Mouse (Mus musculus) kidney, postnatal 0 days (tissue): ENCODE data around the gene Sarnp. TPM values are rescaled to one million over a fixed set of nuclear protein-coding genes. Genes with fewer than 3 reads are reported as not detected.

Experiments used
- ATAC-seq: fragments of 200-750 bp; cut with Nextera tagmentation; replicated peaks from 2 replicates; pipeline ENCODE4 v1.8.0; 2017; ENCODE audit warnings: low read depth, moderate number of reproducible peaks, moderate TSS enrichment, moderate library complexity; ENCODE audit not compliant: low FRiP score
- DNase-seq: peaks from one replicate; pipeline ENCODE4 v3.0.0-alpha.2; 2016; ENCODE audit warnings: low spot score
- H3K27ac ChIP-seq: fragments of 300-500 bp; sonication (generic); 2 replicates; pipeline ENCODE4 v1.5.1; 2014; ENCODE audit warnings: mild to moderate bottlenecking
- H3K27me3 ChIP-seq: fragments of 300-500 bp; sonication (generic); 2 replicates; pipeline ENCODE4 v1.6.1; 2014; ENCODE audit warnings: low read length, mixed read lengths; ENCODE audit not compliant: insufficient read depth
- H3K36me3 ChIP-seq: fragments of 300-500 bp; sonication (generic); 2 replicates; pipeline ENCODE4 v1.6.1; 2014; ENCODE audit warnings: low read length, mixed read lengths; ENCODE audit not compliant: insufficient read depth
- H3K4me1 ChIP-seq: fragments of 300-500 bp; sonication (generic); replicated peaks from 2 replicates; pipeline ENCODE4 v1.6.1; 2014; ENCODE audit warnings: antibody characterized with exemption, low read length, mixed read lengths; ENCODE audit not compliant: insufficient read depth
- H3K4me2 ChIP-seq: fragments of 300-500 bp; sonication (generic); 2 replicates; pipeline ENCODE4 v1.6.1; 2014; ENCODE audit warnings: mild to moderate bottlenecking, low read length, moderate library complexity, mixed read lengths
- H3K4me3 ChIP-seq: fragments of 300-500 bp; sonication (generic); replicated peaks from 2 replicates; pipeline ENCODE4 v1.5.1; 2014; ENCODE audit warnings: low read depth, low read length
- H3K9ac ChIP-seq: fragments of 300-500 bp; sonication (generic); 2 replicates; pipeline ENCODE4 v1.6.1; 2014; ENCODE audit warnings: low read depth, low read length
- H3K9me3 ChIP-seq: fragments of 300-500 bp; sonication (generic); replicated peaks from 2 replicates; pipeline ENCODE4 v1.6.1; 2016; ENCODE audit warnings: low read length, inconsistent platforms, mixed read lengths
- CTCF ChIP-seq: IDR thresholded peaks from 2 replicates; pipeline ENCODE4 v1.5.1; 2016; ENCODE audit warnings: antibody characterized with exemption, low read depth, mild to moderate bottlenecking, moderate library complexity
- WGBS: fragments of 180-500 bp; shearing (Covaris S2); extraction: QIAGEN DNeasy Blood & Tissue Kit; methylation state at CpG from one replicate; pipeline ENCODE4 v1.1.7; 2014; 5-methylcytosine and 5-hydroxymethylcytosine counted together
- polyA plus RNA-seq: library from polyadenylated mRNA; unstranded; fragments of >200 nt; fragmentation: Nextera tagmentation; extraction: Ambion mirVana; gene quantifications from 2 replicates; pipeline ENCODE4 v1.2.1, GENCODE M21; 2015

Sarnp gene
- polyA plus RNA-seq, 1 experiment from 2014 or later = 164 TPM

DNA sequence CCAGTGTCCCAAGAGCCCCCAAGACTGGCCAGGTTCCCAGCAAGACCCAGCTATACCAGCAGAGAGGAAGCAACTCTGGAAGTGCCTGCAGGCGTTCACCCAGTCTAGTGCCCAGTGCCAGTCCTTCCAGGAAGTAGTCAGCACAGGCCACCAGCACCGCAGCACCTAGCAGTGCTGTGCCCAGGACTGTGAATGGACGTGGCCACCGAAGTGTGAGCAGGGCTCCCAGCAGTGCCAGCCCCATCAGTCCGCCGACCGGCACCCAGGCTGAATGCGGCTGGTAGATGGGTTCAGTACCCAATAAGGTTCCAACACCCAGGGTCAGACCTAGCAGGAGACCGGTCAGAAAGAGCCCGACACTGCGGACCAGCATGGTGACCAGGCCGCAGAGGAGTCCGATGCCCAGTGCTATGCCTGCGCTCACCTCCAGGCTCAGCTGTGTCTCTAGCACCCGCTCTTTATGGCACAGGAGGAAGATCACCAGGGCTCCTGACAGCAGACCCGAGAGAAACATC, 15.1 kb upstream of the Sarnp start:
- no peaks in the 10 kb centered on the region for H3K27me3 ChIP-seq
- 86% methylated on average over 16 of the region's 16 CpGs for WGBS
- no peak for ATAC-seq
- H3K36me3 ChIP-seq = peaks cover 13% of the 10 kb centered on the region; the same call in 1 of the 2 replicates
- no peak overlapping the region for H3K4me3 ChIP-seq
- DNase-seq = no peak
- peaks cover 21% of the 10 kb centered on the region for H3K4me1 ChIP-seq
- H3K4me2 ChIP-seq = no peak overlapping the region
- TF ChIP-seq CTCF = no peak
- no peak overlapping the region for H3K27ac ChIP-seq
- H3K9ac ChIP-seq = no peak overlapping the region
- H3K9me3 ChIP-seq = no peaks in the 10 kb centered on the region

DNA sequence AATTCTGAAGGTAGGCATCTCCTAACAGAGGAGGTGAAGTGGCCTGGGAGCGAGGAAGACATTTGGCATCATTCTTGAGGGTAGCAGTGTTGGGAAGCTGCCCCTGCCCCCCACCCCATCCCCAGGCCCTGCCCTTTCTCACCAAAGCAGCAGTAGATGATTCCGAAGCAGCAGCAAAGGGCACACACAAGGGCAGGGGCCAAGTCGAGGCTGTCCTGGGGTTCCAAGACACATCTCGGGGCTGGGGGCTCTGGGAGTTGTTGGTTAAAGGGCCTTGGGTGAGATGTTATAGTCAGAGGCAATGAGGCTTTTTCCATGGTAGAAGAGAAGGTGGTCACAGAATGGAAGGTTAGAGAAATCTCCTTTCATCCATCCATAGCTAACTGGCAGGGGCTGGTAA, 14.2 kb upstream of the Sarnp start:
- ATAC-seq (no peak), DNase-seq (no peak)
- no peaks in the 10 kb centered on the region for H3K27me3 ChIP-seq
- H3K9me3 ChIP-seq = no peaks in the 10 kb centered on the region
- H3K9ac ChIP-seq = peak overlapping the region; percentile 85
- H3K4me2 ChIP-seq = peak overlapping the region; percentile 72
- TF ChIP-seq CTCF = no peak
- H3K4me3 ChIP-seq = peak overlapping the region; percentile 74; the same call in 1 of the 2 replicates
- 51% methylated on average over 4 of the region's 4 CpGs for WGBS
- peaks cover 30% of the 10 kb centered on the region for H3K4me1 ChIP-seq
- H3K36me3 ChIP-seq = peaks cover 13% of the 10 kb centered on the region; the same call in 1 of the 2 replicates
- peak overlapping the region; percentile 98; the same call in 1 of the 2 replicates for H3K27ac ChIP-seq

DNA sequence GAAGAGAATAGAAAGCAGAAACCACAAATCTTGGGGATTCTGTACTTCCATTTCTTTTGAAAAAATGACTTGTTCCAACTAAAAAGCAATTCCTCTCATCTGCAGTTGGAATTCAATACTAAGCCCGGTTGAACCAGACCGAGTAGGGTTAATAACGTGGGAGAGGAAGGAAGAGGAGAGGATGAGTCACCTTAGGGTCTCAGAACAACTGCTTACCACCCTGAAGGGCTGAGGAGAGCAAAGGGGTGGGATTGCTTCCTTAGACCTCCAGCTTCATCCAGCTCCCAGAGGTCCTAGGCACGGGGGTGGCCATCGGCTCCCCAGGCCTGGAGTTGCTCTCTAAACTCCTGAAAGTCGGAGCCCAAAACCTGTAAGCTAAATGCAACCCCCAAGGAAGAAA, 13.8 kb upstream of the Sarnp start:
- peak overlapping the region; percentile 72 for H3K4me2 ChIP-seq
- H3K9ac ChIP-seq = peak overlapping the region; percentile 85
- ATAC-seq = no peak
- no peak for TF ChIP-seq CTCF
- peaks cover 30% of the 10 kb centered on the region for H3K4me1 ChIP-seq
- no peaks in the 10 kb centered on the region for H3K27me3 ChIP-seq
- peaks cover 13% of the 10 kb centered on the region; the same call in 1 of the 2 replicates for H3K36me3 ChIP-seq
- H3K9me3 ChIP-seq = no peaks in the 10 kb centered on the region
- WGBS = 7% methylated on average over 6 of the region's 6 CpGs
- H3K27ac ChIP-seq = peak overlapping the region; percentile 98
- peak overlapping the region; percentile 74 for H3K4me3 ChIP-seq
- DNase-seq = peak; percentile 44

DNA sequence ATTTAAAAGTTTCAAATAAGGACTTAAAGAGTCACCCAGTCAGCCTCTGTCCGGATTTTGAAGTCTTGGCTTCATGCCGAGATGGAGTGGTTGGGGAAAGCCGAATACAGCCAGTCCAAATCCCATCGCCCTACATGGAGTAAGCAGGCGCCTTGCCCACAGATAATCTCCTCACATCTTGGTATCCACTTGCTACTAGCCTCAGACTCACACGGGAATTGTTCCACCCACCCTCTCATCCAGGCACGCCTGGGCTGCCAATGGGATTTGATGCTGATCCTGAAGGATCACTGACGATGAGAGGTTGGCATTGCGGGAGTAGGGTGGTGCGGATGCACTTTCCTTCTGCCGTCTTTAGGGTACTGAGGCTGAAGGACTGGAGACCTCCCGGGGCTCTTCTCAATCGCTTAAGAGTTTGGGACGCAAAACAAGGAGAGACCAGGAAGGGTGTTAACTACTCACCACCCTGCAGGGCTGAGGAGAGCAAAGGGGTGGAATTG, 13.3 kb upstream of the Sarnp start, which contains the start of gene Dnajc14:
Dnajc14 (plus strand) TSS at position 292 of the 500 bp plus-strand sequence.
- Histone ChIP-seq H3K27me3 (no peaks in the 10 kb centered on the region), H3K9ac (peak within 1 kb of the TSS; percentile 85), H3K9me3 (no peaks in the 10 kb centered on the region), H3K4me2 (peak within 1 kb of the TSS; percentile 72), H3K36me3 (peaks cover 13% of the 10 kb centered on the region; the same call in 1 of the 2 replicates), H3K4me1 (peaks cover 32% of the 10 kb centered on the region), H3K27ac (peak within 1 kb of the TSS; percentile 98), H3K4me3 (peak within 1 kb of the TSS; percentile 74)
- DNase-seq = peak; percentile 76
- WGBS = under 1% methylated on average over 14 of the region's 14 CpGs
- no peak for TF ChIP-seq CTCF
- ATAC-seq = 0 out of 2 replicates have a peak, but pooled peaks have one; percentile 6

DNA sequence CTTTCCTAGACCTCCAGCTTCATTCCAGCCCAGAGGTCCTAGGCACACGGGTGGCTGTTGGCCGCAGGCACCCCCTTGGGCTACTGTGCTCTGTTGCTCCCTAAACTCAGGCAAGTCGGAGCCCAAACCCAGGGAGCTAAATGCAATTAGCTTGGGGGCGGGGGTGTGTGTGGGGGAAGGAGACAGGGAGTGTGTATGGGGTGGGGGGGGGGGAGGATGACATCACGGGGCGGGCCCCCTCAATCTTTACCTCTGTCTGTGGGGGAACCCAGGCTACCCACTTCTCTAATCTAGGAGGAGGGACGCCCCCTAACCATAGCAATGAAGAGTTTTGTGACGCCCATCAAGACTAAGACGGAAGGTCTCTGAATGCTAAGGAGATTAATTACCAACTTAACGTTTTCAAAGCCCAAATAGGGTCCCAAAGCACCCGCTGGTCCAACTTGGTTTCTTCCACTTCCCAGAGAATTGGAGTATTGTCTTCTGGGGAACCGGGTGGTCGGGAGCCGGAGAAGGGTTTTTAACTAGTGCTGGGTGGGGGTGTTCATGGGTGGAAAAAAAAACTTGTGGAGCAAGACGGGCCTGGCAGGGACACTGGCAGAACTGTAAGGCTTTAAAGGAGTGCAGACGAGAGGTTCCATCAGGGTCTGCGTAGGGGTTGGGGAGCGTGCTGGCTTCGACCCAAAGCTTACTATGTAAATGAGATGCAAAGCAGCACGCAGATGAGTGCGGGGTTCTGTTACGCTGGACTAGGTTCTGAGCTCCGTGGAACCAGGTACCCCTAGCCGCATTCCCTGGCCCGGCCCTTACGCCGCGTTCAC, 12.7 kb upstream of the Sarnp start, which contains the start of gene Tmem198b:
Tmem198b (minus strand) TSS at position 100 of the 821 bp plus-strand sequence.
- peak within 1 kb of the TSS; percentile 72 for H3K4me2 ChIP-seq
- H3K27ac ChIP-seq = peak within 1 kb of the TSS; percentile 98
- H3K9ac ChIP-seq = peak within 1 kb of the TSS; percentile 85
- peaks cover 33% of the 10 kb centered on the region for H3K4me1 ChIP-seq
- H3K36me3 ChIP-seq = peaks cover 10% of the 10 kb centered on the region; the same call in 1 of the 2 replicates
- peak; percentile 52 for ATAC-seq
- 0% methylated on average over 28 of the region's 28 CpGs for WGBS
- no peaks in the 10 kb centered on the region for H3K27me3 ChIP-seq
- peak; percentile 91 for DNase-seq
- H3K4me3 ChIP-seq = peak within 1 kb of the TSS; percentile 74
- TF ChIP-seq CTCF = no peak
- H3K9me3 ChIP-seq = no peaks in the 10 kb centered on the region
